Mouse (Mus musculus) olfactory bulb, adult 2 months (tissue): ENCODE results near the gene Ift88.

ENCODE experiments used
- CTCF ChIP-seq: fragments of 200-500 bp; IDR thresholded peaks from 2 replicates; pipeline ENCODE4 v1.5.1; 2012; ENCODE audit warnings: low read depth, mild to moderate bottlenecking, low read length, moderate library complexity; ENCODE audit not compliant: insufficient read depth
- POLR2A ChIP-seq: fragments of 200-500 bp; IDR thresholded peaks from 2 replicates; pipeline ENCODE4 v1.6.1; 2012; ENCODE audit warnings: mild to moderate bottlenecking, low read depth, low read length, moderate library complexity; ENCODE audit not compliant: insufficient read depth

- TF ChIP-seq POLR2A (no peak), CTCF (no peak)
Observed at GRCm38 (mm10) chr14:57376016-57376415, 47.8 kb upstream of the Ift88 start.
